Mouse (Mus musculus): ENCODE data around the gene Fabp1.

The Fabp1 gene

GRCm38 (mm10) chr6:71212471-71212870, 12.8 kb downstream of the Fabp1 start:
- no peak for DNase-seq

DNA sequence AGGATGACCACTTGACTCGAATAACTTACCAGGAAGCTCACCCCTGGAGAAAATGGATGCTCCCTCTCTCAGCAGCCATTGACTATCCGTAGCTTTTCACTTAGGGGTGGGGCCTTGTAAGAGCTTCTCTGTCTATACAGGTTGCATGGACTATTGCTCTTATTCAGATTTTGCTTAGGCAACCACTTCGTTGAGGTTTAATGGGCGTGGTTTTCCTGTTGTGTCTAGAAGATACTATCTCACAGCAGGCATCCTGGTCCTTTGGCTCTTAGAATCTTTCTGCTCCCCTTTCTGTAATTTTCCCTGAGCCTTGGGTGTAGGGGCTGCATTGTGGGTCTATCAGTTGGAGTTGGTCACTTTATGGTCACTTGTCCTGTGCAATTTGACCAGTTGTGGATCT, 21.9 kb downstream of the Fabp1 start:
- no peak for DNase-seq

DNA sequence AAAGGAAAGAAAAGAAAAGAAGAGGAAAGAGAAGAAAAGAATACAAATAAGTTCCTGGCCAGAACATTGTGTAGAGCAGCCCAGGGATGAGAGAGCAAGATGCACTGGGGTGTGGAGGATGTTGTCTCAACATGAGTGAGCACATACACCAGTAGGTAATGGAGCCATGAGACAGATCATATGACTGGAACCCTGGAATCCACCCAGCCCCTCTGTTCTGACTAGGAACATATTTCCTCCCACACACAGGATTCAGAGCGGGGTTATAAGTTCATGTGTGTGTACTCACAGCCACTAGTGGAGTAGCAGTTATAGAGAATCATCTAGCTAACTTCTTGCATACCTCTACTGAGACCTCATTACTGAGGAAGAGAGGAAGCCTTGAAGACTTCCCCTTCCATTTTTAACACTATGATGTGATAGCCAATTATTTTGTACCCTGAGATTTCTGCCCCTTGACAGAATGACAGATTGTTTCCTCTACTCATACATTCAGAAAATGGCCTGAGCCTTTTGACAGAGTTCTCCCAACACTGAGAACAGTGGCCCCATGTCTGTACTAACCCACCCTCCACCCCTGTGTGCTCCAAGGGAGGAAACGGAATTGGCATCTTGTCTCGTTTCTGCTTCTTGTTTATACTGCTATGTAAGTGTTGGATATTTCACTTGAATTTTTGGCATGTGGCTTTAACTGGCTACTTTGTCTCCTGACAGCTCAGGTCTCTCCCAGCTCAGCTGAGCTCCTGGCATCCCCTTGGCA, 24.7 kb downstream of the Fabp1 start:
- DNase-seq = no peak

- DNase-seq = no peak
These were observed 26.9 kb downstream of the Fabp1 start for GRCm38 (mm10) chr6:71226544-71226943.

GRCm38 (mm10) chr6:71227157-71227770, 27.6 kb downstream of the Fabp1 start:
- DNase-seq = no peak

- DNase-seq = no peak
These were observed 35.5 kb downstream of the Fabp1 start for GRCm38 (mm10) chr6:71235121-71235520.

DNA sequence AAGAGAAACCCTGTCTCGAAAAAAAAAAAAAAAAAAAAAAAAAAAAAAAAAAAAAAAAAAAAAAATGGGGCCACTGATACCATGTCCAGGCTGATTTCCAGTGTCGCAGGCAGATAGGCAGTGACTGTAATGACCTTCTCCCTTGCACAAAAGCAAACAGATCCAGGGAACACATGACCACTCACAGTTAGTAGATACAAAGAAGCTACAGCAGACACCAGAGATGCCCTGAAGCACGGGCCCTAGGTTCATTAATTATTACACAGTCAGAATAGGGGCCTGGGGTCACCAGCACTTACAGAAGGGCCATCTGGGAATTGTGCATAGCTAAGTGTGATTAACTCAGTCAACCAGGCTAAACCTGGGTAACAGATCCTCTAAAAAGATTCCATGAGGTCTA, 36.3 kb downstream of the Fabp1 start:
- DNase-seq = no peak

DNA sequence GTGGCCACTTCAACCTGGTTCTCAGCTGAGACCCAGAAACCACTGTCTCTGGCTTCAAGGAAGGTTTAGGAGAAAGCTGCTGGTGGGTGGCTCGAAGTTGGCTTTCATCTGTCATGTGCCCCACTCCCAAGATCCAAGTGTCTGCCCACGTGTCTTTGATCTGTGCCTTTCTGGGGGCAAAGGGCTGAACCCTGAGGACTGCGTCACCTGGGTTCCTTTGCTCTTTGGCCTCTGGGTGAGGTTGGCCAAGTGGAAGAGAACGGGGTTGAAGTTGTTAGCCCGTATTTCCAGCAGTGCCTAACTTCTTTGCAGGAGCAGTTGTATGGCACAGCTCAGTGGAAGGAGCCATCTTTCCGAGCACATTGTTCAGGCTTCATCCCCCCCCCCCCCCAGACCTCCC, 36.9 kb downstream of the Fabp1 start:
- no peak for DNase-seq

DNA sequence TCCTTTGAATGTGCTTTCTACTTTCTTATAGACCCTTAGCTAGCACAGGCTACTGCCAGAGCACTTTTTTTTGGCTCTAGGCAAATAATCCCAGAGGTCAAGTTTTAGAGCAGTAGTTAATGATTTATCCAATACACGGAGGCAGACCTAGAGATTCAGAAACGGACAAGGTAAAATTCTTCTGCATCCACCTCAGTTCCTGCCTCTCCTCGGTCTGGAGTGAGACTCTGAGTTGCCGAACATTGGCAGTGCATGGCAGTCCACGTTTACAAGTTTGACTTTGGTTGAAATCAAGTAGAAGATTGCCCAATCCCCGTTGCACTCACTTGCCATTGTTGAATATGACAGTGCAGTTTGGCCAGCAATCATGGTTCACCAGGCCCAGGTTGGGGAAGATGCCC, 37.4 kb downstream of the Fabp1 start:
- no peak for DNase-seq

- no peak for DNase-seq
These were observed 39.6 kb downstream of the Fabp1 start for GRCm38 (mm10) chr6:71239069-71239750.

GRCm38 (mm10) chr6:71240831-71241230, 41.2 kb downstream of the Fabp1 start:
- DNase-seq = no peak

DNA sequence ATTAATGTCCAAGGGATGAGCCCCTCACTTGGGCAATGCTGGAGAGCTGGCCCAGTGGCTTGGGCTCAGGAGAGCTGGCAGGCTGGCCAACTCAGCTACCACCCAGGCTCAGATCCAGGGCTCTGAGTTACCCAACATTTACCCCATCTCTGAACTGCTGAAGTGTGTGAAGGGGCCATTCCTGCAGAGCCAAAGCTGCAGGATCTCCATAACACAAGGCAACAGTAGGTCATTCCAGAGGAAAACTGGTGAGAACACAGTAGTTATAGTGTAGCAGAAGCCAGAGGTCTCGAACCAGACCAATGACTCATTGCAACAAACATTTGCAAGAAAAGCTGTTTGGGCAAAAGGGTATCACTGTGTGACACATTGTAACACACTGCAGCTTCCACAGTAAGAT, 43.2 kb downstream of the Fabp1 start:
- DNase-seq = no peak

DNA sequence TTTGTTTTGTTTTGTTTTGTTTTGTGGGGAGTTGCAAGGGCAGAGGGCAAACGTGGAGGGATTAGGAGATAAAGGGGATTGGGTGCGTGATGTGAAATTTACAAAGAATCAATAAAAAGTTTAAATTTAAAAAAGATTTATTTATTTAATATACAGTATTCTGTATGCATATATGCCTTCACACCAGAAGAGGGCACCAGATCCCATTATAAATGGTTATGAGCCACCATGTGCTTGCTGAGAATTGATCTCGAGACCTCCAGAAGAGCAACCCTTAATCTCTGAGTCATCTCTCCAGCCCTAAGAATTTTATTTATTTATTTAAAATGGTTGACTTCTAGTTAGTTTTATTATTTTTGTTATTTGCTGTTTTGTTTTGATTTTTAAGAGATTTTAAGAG, 43.6 kb downstream of the Fabp1 start:
- no peak for DNase-seq

GRCm38 (mm10) chr6:71248420-71248819, 48.8 kb downstream of the Fabp1 start:
- DNase-seq = no peak

DNA sequence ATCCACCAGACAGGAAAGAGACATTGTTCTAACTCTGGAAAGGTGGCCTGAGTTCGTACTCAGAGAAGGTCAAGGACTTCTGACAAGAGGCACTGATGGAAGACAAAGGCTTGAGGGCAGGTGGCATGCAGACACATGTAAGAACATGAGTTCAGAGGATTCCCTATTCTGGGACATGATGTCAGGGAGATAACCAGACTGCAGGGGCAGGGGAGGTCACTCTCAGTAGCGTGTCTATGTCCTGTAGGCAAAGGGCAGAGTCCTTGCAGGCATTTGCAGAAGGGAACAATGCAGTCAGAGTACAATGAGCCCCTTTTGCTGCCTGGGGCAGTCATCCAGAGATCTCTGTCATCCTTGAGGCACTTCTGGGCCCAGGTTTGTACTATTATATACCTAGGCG, 50.0 kb downstream of the Fabp1 start:
- DNase-seq = no peak

DNA sequence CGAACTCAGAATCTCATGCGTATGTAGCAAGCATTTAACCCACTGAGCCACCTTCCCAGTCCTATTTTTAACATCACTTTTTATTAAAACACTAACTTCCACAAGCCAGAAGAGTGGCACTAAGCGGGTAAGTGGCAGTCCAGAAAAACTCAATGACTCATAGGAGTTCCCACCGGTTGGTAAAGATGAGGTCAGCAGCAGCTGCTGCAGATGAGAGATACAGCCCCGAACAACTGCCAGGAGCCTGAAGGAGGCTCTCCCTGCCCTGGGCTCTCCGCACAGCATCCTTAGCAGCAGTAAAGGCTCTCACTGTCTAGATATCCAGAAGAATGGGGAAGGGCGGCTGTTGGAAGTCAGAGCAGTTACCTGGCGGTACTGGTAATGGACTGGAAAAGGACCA, 51.3 kb downstream of the Fabp1 start:
- DNase-seq = no peak

GRCm38 (mm10) chr6:71254456-71254855, 54.8 kb downstream of the Fabp1 start:
- no peak for DNase-seq

Measured in lung, postnatal 4 days (tissue).